ENCODE assay signal across 8 mouse cellular contexts in the genomic region with DNA sequence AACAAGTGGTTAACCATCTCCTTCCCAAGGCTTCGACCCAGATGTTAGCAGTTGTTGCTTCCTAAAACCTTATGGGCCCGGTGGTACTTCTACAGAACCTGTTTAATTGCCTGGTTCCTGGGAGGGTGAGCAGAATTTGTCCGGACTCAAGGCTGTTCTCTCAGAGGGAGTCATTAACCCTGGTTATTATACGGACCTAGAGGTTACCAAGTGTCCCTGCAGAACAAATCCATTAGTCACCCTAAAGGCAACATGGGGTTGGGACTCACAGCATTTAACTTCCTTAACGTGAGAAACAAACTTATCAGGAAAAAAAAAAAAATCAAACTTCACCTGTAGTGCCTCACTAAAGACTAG. TPM values are rescaled to one million over a fixed set of nuclear protein-coding genes. Genes with fewer than 3 reads are reported as not detected.
DNase-seq lines count a peak whose midpoint lies in the region; ATAC-seq and TF ChIP-seq lines count a peak whose summit lies in the region.

No protein-coding gene starts in this region.

- peaks cover 3% of the 10 kb centered on the region for H3K36me3 ChIP-seq in heart, adult 2 months (ENCODE audit: control insufficient read depth, insufficient read depth, low read length)
- peaks cover 0 to 12% of the 10 kb centered on the region in 2 experiments; a peak in 3 of 4 replicates for H3K36me3 ChIP-seq in MEL (ENCODE audit: control insufficient read depth in 1 of 2, insufficient read depth in 2 of 2, low read length in 2 of 2)
- no peaks in the 10 kb centered on the region for H3K36me3 ChIP-seq in hindbrain, embryonic 14.5 days (replicated peaks; ENCODE audit: control insufficient read depth, insufficient read depth)

- no peaks in the 10 kb centered on the region for H3K27me3 ChIP-seq in heart, adult 2 months (ENCODE audit: control insufficient read depth, insufficient read depth, low read length)
- no peaks in the 10 kb centered on the region for H3K27me3 ChIP-seq in MEL (ENCODE audit: control insufficient read depth in 1 of 2, insufficient read depth in 2 of 2, low read length in 2 of 2)
- H3K27me3 ChIP-seq in hindbrain, embryonic 14.5 days (ENCODE audit: control insufficient read depth, insufficient read depth, low read length) = no peaks in the 10 kb centered on the region

- WGBS in heart, adult 2 months = 6% methylated on average over 5 of the region's 5 CpGs
- WGBS in hindbrain, embryonic 14.5 days = 4% methylated on average over 5 of the region's 5 CpGs

- peaks cover 15% of the 10 kb centered on the region for H3K4me1 ChIP-seq in heart, adult 2 months (ENCODE audit: control insufficient read depth, insufficient read depth, low read length)
- peaks cover 28 to 29% of the 10 kb centered on the region in 2 experiments for H3K4me1 ChIP-seq in MEL (ENCODE audit: control insufficient read depth in 1 of 2, insufficient read depth in 2 of 2, low read length in 2 of 2)
- H3K4me1 ChIP-seq in hindbrain, embryonic 14.5 days (replicated peaks; ENCODE audit: control insufficient read depth, insufficient read depth, low read length) = peaks cover 19% of the 10 kb centered on the region

- no peak for TF ChIP-seq CTCF in heart, adult 2 months (IDR thresholded peaks at IDR 0.05)
- TF ChIP-seq CTCF in MEL (IDR thresholded peaks at IDR 0.05 in 2 of 3, conservative IDR thresholded peaks at IDR 0.05 in 1 of 3; ENCODE audit: control insufficient read depth in 1 of 3, insufficient read depth in 1 of 3, low read depth in 2 of 3, low read length in 3 of 3, poor library complexity in 1 of 3, severe bottlenecking in 1 of 3) = no peak

- peak overlapping the region; percentile 50 for H3K4me2 ChIP-seq in hindbrain, embryonic 14.5 days (replicated peaks)

- H3K9ac ChIP-seq in heart, adult 2 months (ENCODE audit: low read depth, low read length) = peak overlapping the region; percentile 9
- H3K9ac ChIP-seq in MEL (ENCODE audit: control insufficient read depth, low read depth, low read length, poor library complexity, severe bottlenecking) = peak overlapping the region; percentile 48
- peak overlapping the region; percentile 25; the same call in 1 of the 2 replicates for H3K9ac ChIP-seq in hindbrain, embryonic 14.5 days

- peak overlapping the region; percentile 37 for H3K4me3 ChIP-seq in heart, adult 2 months
- H3K4me3 ChIP-seq in MEL (ENCODE audit: control insufficient read depth in 1 of 2, insufficient read depth in 1 of 2, low read depth in 2 of 2, low read length in 2 of 2) = peak overlapping the region; percentile 41 to 83
- H3K4me3 ChIP-seq in hindbrain, embryonic 14.5 days (replicated peaks; ENCODE audit: low read length) = peak overlapping the region; percentile 17

- no peak for TF ChIP-seq RAD21 in MEL (IDR thresholded peaks at IDR 0.05; ENCODE audit: low read depth, low read length)

- intact Hi-C loops in heart, adult 2 months (cut with DNase I) = loop anchor here (10.0 kb wide), 1 partner anchor 1587 kb away; no protein-coding TSS in a partner anchor

- ATAC-seq in hindbrain, embryonic 14.5 days (ENCODE audit: low FRiP score) = no peak
- ATAC-seq in megakaryocyte progenitor cell, adult 5-6 weeks (replicated peaks; ENCODE audit: poor library complexity) = 0 out of 2 replicates have a peak, but pooled peaks have one; percentile 1

- no peak for DNase-seq in heart, adult 2 months
- no peak for DNase-seq in heart, adult 8-10 months (ENCODE audit: low spot score)
- DNase-seq in MEL (ENCODE audit: low read depth, low spot score) = no peak
- DNase-seq in hindbrain, embryonic 14.5 days (ENCODE audit: low spot score) = no peak
- DNase-seq in right cerebral cortex, postnatal 4 days = no peak
- no peak for DNase-seq in gastrocnemius, postnatal 25 days
- DNase-seq in thymus, postnatal 4 days = no peak

- no peak for TF ChIP-seq EP300 in heart, adult 2 months (IDR thresholded peaks at IDR 0.05; ENCODE audit: insufficient read depth, low read depth, low read length)
- TF ChIP-seq EP300 in MEL (IDR thresholded peaks at IDR 0.05; ENCODE audit: low read depth in 1 of 2, low read length in 2 of 2) = no peak

- peak overlapping the region; percentile 34 for H3K27ac ChIP-seq in heart, adult 2 months
- peak overlapping the region; percentile 6; the same call in 1 of the 2 replicates for H3K27ac ChIP-seq in MEL (ENCODE audit: control insufficient read depth, low read depth, low read length)
- no peak overlapping the region; the same call in 1 of the 2 replicates for H3K27ac ChIP-seq in hindbrain, embryonic 14.5 days

- peaks cover 2% of the 10 kb centered on the region; the same call in 1 of the 2 replicates for H3K79me2 ChIP-seq in heart, adult 2 months (replicated peaks; ENCODE audit: control insufficient read depth, insufficient read depth, low read length)
- no peaks in the 10 kb centered on the region for H3K79me2 ChIP-seq in MEL (ENCODE audit: control insufficient read depth, insufficient read depth, low read length, poor library complexity)

- H3K9me3 ChIP-seq in MEL (replicated peaks; ENCODE audit: insufficient read depth, low read length) = no peaks in the 10 kb centered on the region
- H3K9me3 ChIP-seq in hindbrain, embryonic 14.5 days (ENCODE audit: control insufficient read depth, low read length) = no peaks in the 10 kb centered on the region

- TF ChIP-seq POLR2A in heart, adult 2 months (IDR thresholded peaks at IDR 0.05; ENCODE audit: insufficient read depth, low read depth, low read length) = no peak
- TF ChIP-seq POLR2A in MEL (IDR thresholded peaks at IDR 0.05; ENCODE audit: control insufficient read depth in 1 of 2, insufficient read depth in 1 of 2, low read depth in 1 of 2, low read length in 2 of 2, poor library complexity in 1 of 2) = no peak

TF ChIP-seq in MEL, 35 proteins besides CTCF, POLR2A, EP300 and RAD21:
- TF ChIP-seq ZNF384 (IDR thresholded peaks at IDR 0.05; ENCODE audit: low read depth, low read length) = peak; percentile 70; the same call in 1 of the 2 replicates
- no peak for TF ChIP-seq TCF12 (IDR thresholded peaks at IDR 0.05; ENCODE audit: low read depth, low read length)
- TF ChIP-seq MXI1 (IDR thresholded peaks at IDR 0.05; ENCODE audit: low read depth, low read length) = no peak
TF ChIP-seq in MEL: peak in this region for 1.

RNA-seq across cellular contexts. Expression of gene Egln3, which starts 11.4 kb away (rescaled TPM):
- total RNA-seq in heart, adult 2 months (2021) = 10 to 100 TPM; 76.3 to 94.5 TPM
- 27.8 and 76.1 TPM in 2 replicates for polyA plus RNA-seq in heart, adult 2 months (2012; rRNA removed)
- 100 to 1,000 TPM in 2 of 4 experiments, 10 to 100 TPM in 2; 67.8 to 139 (median 92.1) TPM for total RNA-seq in heart, adult 8-10 months (2022)
- total RNA-seq in MEL (2012; rRNA removed) = 3.2 and 13.9 TPM in 2 replicates
- polyA plus RNA-seq in MEL (2012; ENCODE audit: insufficient read depth in 1 of 2, insufficient read length in 2 of 2, low read depth in 1 of 2, low replicate concordance in 2 of 2, missing spikeins in 1 of 2) = 10 to 100 TPM in 1 of 2 experiments, not detected in 1; 30.1 TPM
- polyA plus RNA-seq in hindbrain, embryonic 14.5 days (2014; fragmentation: Nextera tagmentation; extraction: Ambion mirVana) = 6.5 and 6.9 TPM in 2 replicates
- total RNA-seq in megakaryocyte progenitor cell, adult 5-6 weeks (2015) = 48.4 and 55.3 TPM in 2 replicates
- 21.5 and 23.6 TPM in 2 replicates for total RNA-seq in megakaryocyte progenitor cell, adult 5-6 weeks (2017)
- 10 to 100 TPM; 22.1 to 32.5 TPM for total RNA-seq in gastrocnemius, postnatal 25 days (2021)
